Mouse (Mus musculus): ENCODE results near the gene Mrps36. TPM values are rescaled to one million over a fixed set of nuclear protein-coding genes. Genes with fewer than 3 reads are reported as not detected.
"Not testable (repeated sequence)": the region's sequence is repeated elsewhere in the genome, so short reads cannot be mapped to it uniquely, and the experiment has no call there.

Gene Mrps36
- total RNA-seq (2014; rRNA removed; ENCODE audit: low replicate concordance) (96.8 and 127 TPM in 2 replicates), polyA plus RNA-seq (2015; fragmentation: Nextera tagmentation; extraction: Ambion mirVana) (376 and 415 TPM in 2 replicates)

DNA sequence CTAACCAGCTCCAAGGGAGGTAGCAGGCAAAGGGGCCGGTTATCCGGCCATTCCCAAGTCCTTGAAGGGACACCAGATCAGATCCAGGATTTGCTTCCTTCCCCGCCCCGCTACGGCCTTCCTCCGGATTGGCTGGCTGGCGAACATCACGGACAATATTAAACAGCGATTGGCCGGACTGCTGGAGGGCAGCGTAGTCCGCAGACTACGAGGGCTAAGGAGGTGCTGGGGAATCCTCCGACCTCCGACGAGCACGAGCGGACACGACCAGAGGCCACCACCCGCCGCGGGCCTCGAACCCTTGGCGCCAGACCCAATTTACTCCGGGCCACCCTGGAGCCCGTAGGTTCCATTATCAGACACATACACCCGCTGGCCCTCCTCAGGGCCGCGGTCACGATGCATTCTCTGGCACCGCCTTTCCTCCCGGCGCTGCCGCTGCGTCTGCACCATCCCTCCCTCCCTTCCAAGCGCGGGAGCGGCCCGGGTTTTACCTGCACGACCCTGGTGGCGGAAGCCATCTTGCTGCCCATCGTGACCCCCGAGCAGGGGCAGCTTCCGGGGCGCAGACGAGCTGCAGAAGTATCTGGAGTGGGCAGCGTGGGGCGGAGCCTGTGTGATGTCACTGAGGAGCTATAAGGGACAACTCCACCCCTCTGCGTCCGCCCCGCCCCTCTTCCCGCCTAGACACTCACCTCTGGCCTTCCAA, at the start of gene Mrps36:
Gene Mrps36, minus strand, starts transcription at position 624 of the 709 bp plus-strand sequence.
- peak within 1 kb of the TSS; percentile 99 for H3K27ac ChIP-seq (ENCODE audit: low read depth)
- H3K27me3 ChIP-seq (ENCODE audit: control insufficient read depth, insufficient read depth, low read length) = no peaks in the 10 kb centered on the region
- peak within 1 kb of the TSS; percentile 85 for H3K9ac ChIP-seq (replicated peaks; ENCODE audit: low read depth, low read length)
- peaks cover 8% of the 10 kb centered on the region for H3K4me1 ChIP-seq (ENCODE audit: control insufficient read depth, insufficient read depth)
- ATAC-seq (ENCODE audit: insufficient read depth, low read depth) = peak; percentile 94
- peak within 1 kb of the TSS; percentile 91 for H3K4me3 ChIP-seq (ENCODE audit: low read depth, low read length)
- H3K4me2 ChIP-seq (ENCODE audit: low read depth, low read length) = peak within 1 kb of the TSS; percentile 76
- peaks cover 12% of the 10 kb centered on the region; the same call in 1 of the 2 replicates for H3K36me3 ChIP-seq (replicated peaks; ENCODE audit: control insufficient read depth, insufficient read depth, low read length)
- H3K9me3 ChIP-seq (replicated peaks; ENCODE audit: control insufficient read depth, low read length) = no peaks in the 10 kb centered on the region
- TF ChIP-seq CTCF (IDR thresholded peaks at IDR 0.05; ENCODE audit: low read depth) = no peak
- no peak for TF ChIP-seq EP300 (IDR thresholded peaks at IDR 0.05; ENCODE audit: low read depth)
- peak; percentile 96 for DNase-seq (ENCODE audit: low spot score)
- WGBS = under 1% methylated on average over 52 of the region's 52 CpGs

- TF ChIP-seq EP300 (IDR thresholded peaks at IDR 0.05; ENCODE audit: low read depth) (no peak), CTCF (IDR thresholded peaks at IDR 0.05; ENCODE audit: low read depth) (no peak)
- WGBS = 85% methylated on average over 3 of the region's 3 CpGs
- no peak overlapping the region for H3K9ac ChIP-seq (replicated peaks; ENCODE audit: low read depth, low read length)
- H3K9me3 ChIP-seq (replicated peaks; ENCODE audit: control insufficient read depth, low read length) = 0 out of 2 replicates have a peak, but pooled peaks cover 4% of the 10 kb centered on the region
- H3K27ac ChIP-seq (ENCODE audit: low read depth) = no peak overlapping the region
- H3K27me3 ChIP-seq (ENCODE audit: control insufficient read depth, insufficient read depth, low read length) = no peaks in the 10 kb centered on the region
- H3K4me2 ChIP-seq (ENCODE audit: low read depth, low read length) = no peak overlapping the region
- H3K4me1 ChIP-seq (ENCODE audit: control insufficient read depth, insufficient read depth) = peaks cover 12% of the 10 kb centered on the region; the same call in 1 of the 2 replicates
- H3K4me3 ChIP-seq (ENCODE audit: low read depth, low read length) = no peak overlapping the region
- ATAC-seq (ENCODE audit: insufficient read depth, low read depth) = no peak
- DNase-seq (ENCODE audit: low spot score) = no peak
- no peaks in the 10 kb centered on the region for H3K36me3 ChIP-seq (replicated peaks; ENCODE audit: control insufficient read depth, insufficient read depth, low read length)
Observed at GRCm38 (mm10) chr13:100789083-100789482, 44.6 kb upstream of the Mrps36 start.

GRCm38 (mm10) chr13:100788057-100788456, 43.6 kb upstream of the Mrps36 start:
- H3K9ac ChIP-seq (replicated peaks; ENCODE audit: low read depth, low read length); H3K27ac ChIP-seq (ENCODE audit: low read depth); H3K27me3 ChIP-seq (ENCODE audit: control insufficient read depth, insufficient read depth, low read length); H3K9me3 ChIP-seq (replicated peaks; ENCODE audit: control insufficient read depth, low read length); ATAC-seq (ENCODE audit: insufficient read depth, low read depth); DNase-seq (ENCODE audit: low spot score); H3K4me2 ChIP-seq (ENCODE audit: low read depth, low read length); H3K4me3 ChIP-seq (ENCODE audit: low read depth, low read length); H3K36me3 ChIP-seq (replicated peaks; ENCODE audit: control insufficient read depth, insufficient read depth, low read length): not testable (repeated sequence)
- peaks cover 14% of the 10 kb centered on the region; the same call in 1 of the 2 replicates for H3K4me1 ChIP-seq (ENCODE audit: control insufficient read depth, insufficient read depth)
- 95% methylated on average over 11 of the region's 14 CpGs for WGBS

- Histone ChIP-seq H3K9me3 (replicated peaks; ENCODE audit: control insufficient read depth, low read length) (0 out of 2 replicates have a peak, but pooled peaks cover 4% of the 10 kb centered on the region), H3K4me1 (ENCODE audit: control insufficient read depth, insufficient read depth) (peaks cover 14% of the 10 kb centered on the region; the same call in 1 of the 2 replicates), H3K9ac (replicated peaks; ENCODE audit: low read depth, low read length) (no peak overlapping the region), H3K27ac (ENCODE audit: low read depth) (no peak overlapping the region), H3K27me3 (ENCODE audit: control insufficient read depth, insufficient read depth, low read length) (no peaks in the 10 kb centered on the region), H3K4me3 (ENCODE audit: low read depth, low read length) (no peak overlapping the region), H3K36me3 (replicated peaks; ENCODE audit: control insufficient read depth, insufficient read depth, low read length) (peaks cover 5% of the 10 kb centered on the region), H3K4me2 (ENCODE audit: low read depth, low read length) (no peak overlapping the region)
- DNase-seq (ENCODE audit: low spot score) (no peak), ATAC-seq (ENCODE audit: insufficient read depth, low read depth) (no peak)
- TF ChIP-seq CTCF (IDR thresholded peaks at IDR 0.05; ENCODE audit: low read depth) (no peak), EP300 (IDR thresholded peaks at IDR 0.05; ENCODE audit: low read depth) (no peak)
- 81% methylated on average over 6 of the region's 6 CpGs for WGBS
Observed at GRCm38 (mm10) chr13:100787316-100788010, 43.0 kb upstream of the Mrps36 start.

DNA sequence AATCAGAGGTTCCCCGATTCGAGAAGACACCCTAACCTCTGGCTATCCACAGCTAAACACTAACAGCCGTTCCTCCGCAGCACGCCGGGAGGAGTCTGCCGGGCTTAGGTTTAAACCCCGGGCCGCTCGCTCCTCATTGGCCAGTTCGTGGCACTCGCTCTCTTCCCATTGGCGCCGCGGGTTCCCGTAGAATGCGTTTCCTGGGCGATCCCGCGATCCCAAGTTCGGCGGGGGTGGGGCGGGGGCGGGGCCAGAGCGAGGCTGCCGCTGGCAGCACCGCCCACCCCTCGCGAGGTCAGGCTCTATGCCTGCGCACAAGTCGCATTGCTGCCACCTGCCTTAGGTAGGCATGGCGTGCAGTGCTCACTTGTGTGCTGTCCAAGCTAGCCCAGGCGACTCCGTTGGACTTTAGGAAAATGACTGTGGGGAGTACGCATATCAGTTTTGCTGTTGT, 42.0 kb upstream of the Mrps36 start, which contains the start of gene Ccnb1:
Gene Ccnb1, minus strand, starts transcription at position 157 of the 454 bp plus-strand sequence.
- Histone ChIP-seq H3K4me1 (ENCODE audit: control insufficient read depth, insufficient read depth) (peaks cover 14% of the 10 kb centered on the region; the same call in 1 of the 2 replicates), H3K27ac (ENCODE audit: low read depth) (peak within 1 kb of the TSS; percentile 32; the same call in 1 of the 2 replicates), H3K9ac (replicated peaks; ENCODE audit: low read depth, low read length) (peak within 1 kb of the TSS; percentile 68), H3K4me2 (ENCODE audit: low read depth, low read length) (peak within 1 kb of the TSS; percentile 89), H3K4me3 (ENCODE audit: low read depth, low read length) (peak within 1 kb of the TSS; percentile 74), H3K27me3 (ENCODE audit: control insufficient read depth, insufficient read depth, low read length) (no peaks in the 10 kb centered on the region), H3K36me3 (replicated peaks; ENCODE audit: control insufficient read depth, insufficient read depth, low read length) (peaks cover 12% of the 10 kb centered on the region), H3K9me3 (replicated peaks; ENCODE audit: control insufficient read depth, low read length) (no peaks in the 10 kb centered on the region)
- ATAC-seq (ENCODE audit: insufficient read depth, low read depth) (peak; percentile 98), DNase-seq (ENCODE audit: low spot score) (peak; percentile 96)
- TF ChIP-seq CTCF (IDR thresholded peaks at IDR 0.05; ENCODE audit: low read depth) (peak; percentile 37), EP300 (IDR thresholded peaks at IDR 0.05; ENCODE audit: low read depth) (no peak)
- WGBS = under 1% methylated on average over 35 of the region's 35 CpGs
